Mouse (Mus musculus) CH12.LX (cell line): ENCODE results near the gene Tmsb10.

ENCODE experiments used
- CHD2 ChIP-seq: IDR thresholded peaks from 2 replicates; pipeline ENCODE4 v1.6.1; 2011; ENCODE audit warnings: low read length, improper control_type of control experiment
- CTCF ChIP-seq, 2 experiments: IDR thresholded peaks in 1 of 2; conservative IDR thresholded peaks in 1 of 2; 2 replicates each; pipeline ENCODE4 v1.5.1; 2011 to 2012; ENCODE audit warnings: low read depth in 2 of 2, low read length in 2 of 2, improper control_type of control experiment in 1 of 2, inconsistent platforms in 1 of 2, mild to moderate bottlenecking in 1 of 2, moderate library complexity in 1 of 2
- E2F4 ChIP-seq: IDR thresholded peaks from 2 replicates; pipeline ENCODE4 v1.6.1; 2011; ENCODE audit warnings: low read depth, low read length, improper control_type of control experiment; ENCODE audit not compliant: insufficient replicate concordance
- POLR2A ChIP-seq: IDR thresholded peaks from 2 replicates; pipeline ENCODE4 v1.6.1; 2011; ENCODE audit warnings: low read depth, mild to moderate bottlenecking, improper control_type of control experiment, low read length
- RAD21 ChIP-seq: IDR thresholded peaks from 2 replicates; pipeline ENCODE4 v1.6.1; 2011; ENCODE audit warnings: low read depth, mild to moderate bottlenecking, low read length, improper control_type of control experiment, moderate library complexity
- SMC3 ChIP-seq: IDR thresholded peaks from 2 replicates; pipeline ENCODE4 v1.6.1; 2011; ENCODE audit warnings: low read depth, low read length, improper control_type of control experiment

DNA sequence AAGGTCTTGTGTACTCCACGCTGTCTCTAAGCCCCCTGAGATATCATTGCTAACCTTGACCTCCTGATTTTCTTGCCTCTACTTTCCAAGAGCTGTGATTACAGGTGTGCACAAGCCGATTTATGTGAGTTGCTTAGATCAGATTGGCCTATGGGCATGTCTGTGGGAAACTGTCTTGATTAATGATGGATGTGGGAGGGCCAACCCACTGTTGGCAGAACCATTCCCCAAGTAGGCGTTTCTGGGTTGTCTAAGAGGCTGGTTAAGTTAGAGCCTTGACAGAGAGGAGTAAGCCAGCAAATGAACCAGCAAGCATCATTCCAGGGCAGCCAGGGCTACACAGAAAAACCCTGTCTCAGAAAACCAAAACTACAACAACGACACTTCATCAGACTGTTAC lies 32.5 kb downstream of the Tmsb10 start:
- TF ChIP-seq CHD2 (no peak), POLR2A (no peak), RAD21 (no peak), E2F4 (no peak), SMC3 (no peak), CTCF (conservative IDR thresholded peaks at IDR 0.05 in 1 of 2, IDR thresholded peaks at IDR 0.05 in 1 of 2; ENCODE audit: low read depth in 2 of 2, low read length in 2 of 2) (no peak)
